Mouse (Mus musculus) heart, embryonic 14.5 days (tissue): ENCODE data around the gene Tnrc18. TPM values are rescaled to one million over a fixed set of nuclear protein-coding genes. Genes with fewer than 3 reads are reported as not detected.

Experiments
- ATAC-seq: fragments of 200-750 bp; cut with Nextera tagmentation; 2 replicates; pipeline ENCODE4 v1.8.0; 2017; ENCODE audit warnings: low read depth, moderate TSS enrichment; ENCODE audit not compliant: insufficient number of reproducible peaks, insufficient read depth, low FRiP score
- H3K27ac ChIP-seq, 2 experiments: fragments of 200-500 bp in 1 of 2; fragments of 300-500 bp in 1 of 2; sonication (generic) in 1 of 2; replicated peaks in 1 of 2; 2 replicates each; pipeline ENCODE4 v1.5.1; 2012 to 2014; ENCODE audit warnings: low read depth in 2 of 2, low read length in 2 of 2, control low read depth in 1 of 2, mild to moderate bottlenecking in 1 of 2, mixed read lengths in 1 of 2; ENCODE audit not compliant: control insufficient read depth in 1 of 2, insufficient read depth in 1 of 2
- H3K27me3 ChIP-seq: fragments of 300-500 bp; sonication (generic); 2 replicates; pipeline ENCODE4 v1.6.1; 2014; ENCODE audit warnings: mild to moderate bottlenecking, low read length, control low read depth; ENCODE audit not compliant: control insufficient read depth, insufficient read depth
- H3K36me3 ChIP-seq: fragments of 300-500 bp; sonication (generic); 2 replicates; pipeline ENCODE4 v1.6.1; 2014; ENCODE audit warnings: mild to moderate bottlenecking, control low read depth, low read length, mixed read lengths; ENCODE audit not compliant: control insufficient read depth, insufficient read depth
- H3K4me1 ChIP-seq, 2 experiments: fragments of 200-500 bp in 1 of 2; fragments of 300-500 bp in 1 of 2; sonication (generic) in 1 of 2; 2 replicates each; pipeline ENCODE4 v1.6.1; 2012 to 2014; ENCODE audit warnings: low read length in 2 of 2, control low read depth in 1 of 2, mixed read lengths in 1 of 2; ENCODE audit not compliant: control insufficient read depth in 2 of 2, insufficient read depth in 2 of 2
- H3K4me2 ChIP-seq: fragments of 300-500 bp; sonication (generic); 2 replicates; pipeline ENCODE4 v1.6.1; 2014; ENCODE audit warnings: mild to moderate bottlenecking, low read length
- H3K4me3 ChIP-seq, 2 experiments: fragments of 200-500 bp in 1 of 2; fragments of 300-500 bp in 1 of 2; sonication (generic) in 1 of 2; 2 replicates each; pipeline ENCODE4 v1.5.1; 2012 to 2014; ENCODE audit warnings: low read length in 2 of 2, mild to moderate bottlenecking in 2 of 2, control low read depth in 1 of 2, low read depth in 1 of 2, moderate library complexity in 1 of 2; ENCODE audit not compliant: control insufficient read depth in 1 of 2, insufficient read depth in 1 of 2
- H3K9ac ChIP-seq: fragments of 300-500 bp; sonication (generic); 2 replicates; pipeline ENCODE4 v1.6.1; 2014; ENCODE audit warnings: mild to moderate bottlenecking, low read length
- H3K9me3 ChIP-seq: fragments of 300-500 bp; sonication (generic); 2 replicates; pipeline ENCODE4 v1.6.1; 2016; ENCODE audit warnings: low read length, control low read depth; ENCODE audit not compliant: control insufficient read depth
- WGBS: fragments of 180-500 bp; shearing (Covaris S2); extraction: QIAGEN DNeasy Blood & Tissue Kit; methylation state at CpG from one replicate; pipeline ENCODE4 v1.1.7; 2014; 5-methylcytosine and 5-hydroxymethylcytosine counted together
- polyA plus RNA-seq: library from polyadenylated mRNA; unstranded; fragments of >200 nt; fragmentation: Nextera tagmentation; extraction: Ambion mirVana; gene quantifications from 2 replicates; pipeline ENCODE4 v1.2.1, GENCODE M21; 2014

The Tnrc18 gene
- polyA plus RNA-seq, 1 experiment from 2014 or later: 31.0 TPM

GRCm38 (mm10) chr5:142780579-142780978, 36.9 kb downstream of the Tnrc18 start:
- no peak overlapping the region for H3K4me2 ChIP-seq
- 0 out of 4 replicates have a peak overlapping the region, but pooled peaks of 1 of the 2 experiments have one; percentile 31 for H3K27ac ChIP-seq
- no peaks in the 10 kb centered on the region for H3K9me3 ChIP-seq
- H3K9ac ChIP-seq: peak overlapping the region; percentile 30; the same call in 1 of the 2 replicates
- H3K27me3 ChIP-seq: no peaks in the 10 kb centered on the region
- peak; percentile 48; the same call in 1 of the 2 replicates for ATAC-seq
- H3K4me3 ChIP-seq: no peak overlapping the region
- peaks cover 47% of the 10 kb centered on the region for H3K36me3 ChIP-seq
- WGBS: 58% methylated on average over 5 of the region's 5 CpGs
- H3K4me1 ChIP-seq: peaks cover 10 to 26% of the 10 kb centered on the region in 2 experiments

DNA sequence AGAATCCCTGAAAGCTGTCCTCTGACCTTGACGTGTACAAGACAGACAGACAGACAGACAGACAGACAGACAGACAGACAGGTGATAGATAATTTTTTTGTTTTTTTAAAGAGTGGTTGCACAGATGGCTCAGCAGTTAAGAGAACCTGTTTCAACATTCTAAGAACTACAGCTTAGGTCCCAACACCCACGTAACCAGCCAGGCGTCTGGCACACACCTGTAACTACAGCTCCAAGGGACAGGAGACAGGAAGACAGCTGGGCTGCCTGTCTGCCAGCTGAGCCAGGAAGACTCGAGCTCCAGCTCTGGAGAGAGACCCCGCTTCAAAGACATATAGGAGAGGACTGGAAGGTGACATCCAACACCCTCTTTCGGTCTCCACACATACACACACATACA, 38.6 kb downstream of the Tnrc18 start:
- Histone ChIP-seq H3K4me1 (peaks cover 10 to 26% of the 10 kb centered on the region in 2 experiments), H3K4me3 (no peak overlapping the region), H3K27me3 (no peaks in the 10 kb centered on the region), H3K36me3 (peaks cover 49% of the 10 kb centered on the region), H3K9ac (peak overlapping the region; percentile 11; the same call in 1 of the 2 replicates), H3K9me3 (no peaks in the 10 kb centered on the region), H3K4me2 (no peak overlapping the region), H3K27ac (no peak overlapping the region)
- ATAC-seq: no peak
- 73% methylated on average over 6 of the region's 6 CpGs for WGBS

GRCm38 (mm10) chr5:142778135-142778534, 39.3 kb downstream of the Tnrc18 start:
- no peaks in the 10 kb centered on the region for H3K9me3 ChIP-seq
- H3K4me2 ChIP-seq: no peak overlapping the region
- no peak overlapping the region for H3K27ac ChIP-seq
- WGBS: 56% methylated on average over 8 of the region's 8 CpGs
- peaks cover 10 to 25% of the 10 kb centered on the region in 2 experiments for H3K4me1 ChIP-seq
- ATAC-seq: no peak
- no peaks in the 10 kb centered on the region for H3K27me3 ChIP-seq
- H3K36me3 ChIP-seq: peaks cover 49% of the 10 kb centered on the region
- H3K9ac ChIP-seq: no peak overlapping the region
- H3K4me3 ChIP-seq: no peak overlapping the region

DNA sequence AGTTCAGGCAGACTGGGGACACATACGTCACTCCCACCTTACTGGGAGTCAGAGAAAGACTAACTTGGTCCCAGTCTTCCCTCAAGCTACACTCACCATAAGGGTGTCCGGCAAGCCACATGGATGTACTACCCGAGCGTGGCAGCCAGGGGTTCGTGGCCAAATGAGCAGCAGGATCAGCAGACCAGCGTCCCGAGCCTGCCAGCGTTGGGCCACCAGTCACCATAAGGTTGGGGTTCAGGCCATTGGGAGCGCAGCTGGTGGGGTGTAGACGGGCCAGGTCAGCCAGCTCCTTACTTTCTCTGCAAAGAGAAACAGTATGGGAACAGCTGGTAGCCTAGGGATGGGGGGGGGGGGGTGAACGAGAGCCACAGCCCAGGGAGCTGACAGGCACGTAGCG, 41.4 kb downstream of the Tnrc18 start:
- ATAC-seq: no peak
- Histone ChIP-seq H3K27me3 (no peaks in the 10 kb centered on the region), H3K4me2 (no peak overlapping the region), H3K9me3 (no peaks in the 10 kb centered on the region), H3K27ac (no peak overlapping the region), H3K36me3 (peaks cover 66% of the 10 kb centered on the region), H3K4me1 (peaks cover 14 to 28% of the 10 kb centered on the region in 2 experiments), H3K4me3 (no peak overlapping the region), H3K9ac (no peak overlapping the region)
- WGBS: 85% methylated on average over 12 of the region's 13 CpGs

GRCm38 (mm10) chr5:142774771-142775170, 42.7 kb downstream of the Tnrc18 start:
- Histone ChIP-seq H3K4me2 (no peak overlapping the region), H3K4me3 (no peak overlapping the region), H3K36me3 (peaks cover 76% of the 10 kb centered on the region), H3K27me3 (no peaks in the 10 kb centered on the region), H3K27ac (no peak overlapping the region), H3K9me3 (no peaks in the 10 kb centered on the region), H3K4me1 (peaks cover 14 to 31% of the 10 kb centered on the region in 2 experiments), H3K9ac (no peak overlapping the region)
- WGBS: 91% methylated on average over 5 of the region's 5 CpGs
- ATAC-seq: no peak

DNA sequence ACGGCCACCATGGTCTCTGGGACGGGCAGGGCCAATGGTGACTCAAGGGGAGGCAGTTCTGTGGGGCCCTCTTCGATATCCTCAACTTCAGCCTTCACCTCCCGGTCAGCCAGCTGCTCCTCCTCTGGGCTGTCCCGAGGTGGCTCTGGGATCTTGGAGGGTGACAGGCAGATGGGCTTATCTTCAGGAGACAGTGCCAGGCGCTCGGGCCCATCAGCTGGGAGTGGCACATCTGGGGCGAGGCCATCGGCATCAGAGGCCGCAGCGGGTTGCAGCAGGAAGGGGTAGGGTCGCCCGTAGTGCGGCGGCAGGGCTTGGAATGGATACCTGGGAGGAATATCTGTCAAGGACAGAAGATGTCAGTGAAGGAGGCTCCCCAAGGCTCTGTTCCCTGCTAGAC, 45.5 kb downstream of the Tnrc18 start:
- Histone ChIP-seq H3K9me3 (no peaks in the 10 kb centered on the region), H3K27ac (no peak overlapping the region), H3K9ac (no peak overlapping the region), H3K27me3 (no peaks in the 10 kb centered on the region), H3K36me3 (peaks cover 87% of the 10 kb centered on the region), H3K4me3 (no peak overlapping the region), H3K4me2 (no peak overlapping the region), H3K4me1 (peaks cover 23 to 39% of the 10 kb centered on the region in 2 experiments)
- no peak for ATAC-seq
- WGBS: 71% methylated on average over 15 of the region's 15 CpGs

DNA sequence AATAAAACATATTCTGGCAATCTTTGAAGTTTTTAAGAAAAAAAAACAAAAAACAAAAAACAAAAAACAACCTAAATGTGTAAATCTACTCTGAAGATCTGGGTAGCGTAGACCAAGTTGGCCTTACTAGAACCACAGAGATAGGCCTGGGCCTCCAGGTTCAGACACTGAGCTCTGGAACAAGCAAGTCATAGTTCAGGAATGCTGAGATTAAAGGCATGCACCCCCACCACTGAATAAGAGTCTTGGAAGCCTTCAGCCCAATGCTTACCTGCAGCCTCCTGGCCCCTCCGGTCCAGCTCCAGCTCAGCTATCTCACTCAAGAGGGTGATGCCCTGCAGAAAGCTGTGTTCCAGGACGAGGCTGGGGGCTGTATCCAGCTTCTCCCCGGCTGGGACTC, 46.4 kb downstream of the Tnrc18 start:
- no peak for ATAC-seq
- H3K9me3 ChIP-seq: no peaks in the 10 kb centered on the region
- peaks cover 23 to 39% of the 10 kb centered on the region in 2 experiments for H3K4me1 ChIP-seq
- WGBS: 33% methylated on average over 4 of the region's 4 CpGs
- peaks cover 87% of the 10 kb centered on the region for H3K36me3 ChIP-seq
- H3K27me3 ChIP-seq: no peaks in the 10 kb centered on the region
- peak overlapping the region in 1 of 2 experiments; percentile 53; a peak in 2 of 4 replicates for H3K27ac ChIP-seq
- no peak overlapping the region for H3K4me2 ChIP-seq
- no peak overlapping the region for H3K4me3 ChIP-seq
- peak overlapping the region; percentile 44 for H3K9ac ChIP-seq

DNA sequence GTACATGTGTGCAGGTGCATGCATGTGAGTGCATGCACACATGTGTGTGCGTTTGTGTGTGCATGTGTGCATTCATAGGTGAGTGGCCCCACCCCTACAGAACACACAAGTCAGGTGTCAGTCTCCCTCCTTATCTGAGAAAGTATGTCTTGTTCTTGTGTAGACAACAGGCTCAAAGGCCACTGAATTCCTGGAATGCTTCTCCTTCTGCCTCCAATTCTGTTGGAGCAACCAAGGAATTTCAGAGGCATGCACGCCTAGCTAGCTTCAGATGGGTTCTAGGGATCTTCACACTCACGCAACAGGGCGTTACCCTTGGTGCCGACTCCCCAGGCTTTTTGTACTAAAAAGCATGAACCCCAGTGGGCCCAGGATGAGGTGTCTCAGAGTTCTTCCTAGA, 47.8 kb downstream of the Tnrc18 start:
- Histone ChIP-seq H3K36me3 (peaks cover 87% of the 10 kb centered on the region), H3K4me1 (peaks cover 23 to 39% of the 10 kb centered on the region in 2 experiments), H3K9ac (no peak overlapping the region; the same call in 1 of the 2 replicates), H3K27me3 (no peaks in the 10 kb centered on the region), H3K9me3 (no peaks in the 10 kb centered on the region), H3K4me2 (no peak overlapping the region), H3K4me3 (no peak overlapping the region), H3K27ac (peak overlapping the region; percentile 21 to 66; a peak in 3 of 4 replicates)
- no peak for ATAC-seq
- 31% methylated on average over 5 of the region's 5 CpGs for WGBS
